Mouse (Mus musculus) fat pad, adult 2 months (tissue): Measurements from ENCODE around the gene Nudt3.
"Not testable (repeated sequence)": the region's sequence is repeated elsewhere in the genome, so short reads cannot be mapped to it uniquely, and the experiment has no call there.

Experiments used
- DNase-seq: peaks from one replicate; pipeline ENCODE4 v3.0.0-alpha.2; 2011; ENCODE audit warnings: low read depth, low spot score; ENCODE audit errors: extremely low read depth

Gene Nudt3

GRCm38 (mm10) chr17:27636132-27637020 is 13.1 kb upstream of the Nudt3 start, which contains the start of gene Rps10:
Gene Rps10, minus strand, starts transcription at chr17:27636669.
- no peak for DNase-seq

DNA sequence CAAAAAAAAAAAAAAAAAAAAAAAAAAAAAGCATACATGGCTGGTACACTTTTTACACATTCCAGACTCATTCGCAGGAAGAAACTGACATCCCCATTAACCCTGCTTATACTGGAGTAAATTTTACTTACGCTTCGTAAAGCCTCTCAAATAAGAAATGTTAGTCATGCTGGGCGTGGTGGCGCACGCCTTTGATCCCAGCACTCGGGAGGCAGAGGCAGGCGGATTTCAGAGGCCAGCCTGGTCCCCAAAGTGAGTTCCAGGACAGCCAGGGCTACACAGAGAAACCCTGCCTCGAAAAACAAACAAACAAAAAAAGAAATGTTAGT is 12.2 kb upstream of the Nudt3 start:
- DNase-seq, result not testable (repeated sequence)

- no peak for DNase-seq
Observed at GRCm38 (mm10) chr17:27634871-27635574, 11.7 kb upstream of the Nudt3 start, which contains the start of gene RPS10-NUDT3. Gene RPS10-NUDT3, minus strand, starts transcription at chr17:27635222.

- peak; percentile 47 for DNase-seq
Observed at GRCm38 (mm10) chr17:27629249-27630020, 6.1 kb upstream of the Nudt3 start.

DNA sequence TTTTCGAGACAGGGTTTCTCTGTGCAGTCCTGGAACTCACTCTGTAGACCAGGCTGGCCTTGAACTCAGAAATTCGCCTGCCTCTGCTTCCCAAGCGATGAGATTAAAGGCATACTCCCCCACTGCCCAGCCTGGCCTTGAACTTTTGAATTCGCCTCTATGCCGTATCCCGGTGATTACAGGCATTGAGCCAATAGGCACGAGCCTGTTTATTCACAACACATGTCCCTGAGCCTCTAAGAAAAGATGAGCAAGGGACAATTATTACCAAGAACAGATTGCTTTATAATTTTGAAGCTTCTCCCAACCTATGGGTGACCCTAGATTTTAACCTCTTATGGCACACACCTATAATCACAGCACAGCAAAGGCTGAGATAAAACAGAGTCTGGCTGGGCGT is 5.1 kb upstream of the Nudt3 start:
- DNase-seq, result no peak

DNA sequence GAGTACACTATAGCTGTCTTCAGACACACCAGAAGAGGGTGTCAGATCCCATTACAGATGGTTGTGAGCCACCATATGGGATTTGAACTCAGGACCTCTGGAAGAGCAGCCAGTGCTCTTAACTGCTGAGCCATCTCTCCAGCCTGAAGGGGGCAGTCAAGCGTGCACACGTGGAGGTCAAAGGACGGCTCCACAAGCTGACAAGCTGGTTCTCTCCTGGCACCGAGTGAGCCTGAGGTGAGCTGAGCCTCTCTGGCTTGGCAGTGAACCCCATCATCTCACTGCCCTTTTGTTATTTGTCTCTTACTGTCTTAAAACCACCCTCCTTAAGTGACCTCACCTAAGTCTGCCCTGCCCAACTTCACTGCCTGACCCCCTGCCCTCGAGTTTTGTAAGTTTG is 4.2 kb upstream of the Nudt3 start:
- no peak for DNase-seq

GRCm38 (mm10) chr17:27626681-27627080 is 3.4 kb upstream of the Nudt3 start:
- no peak for DNase-seq

DNA sequence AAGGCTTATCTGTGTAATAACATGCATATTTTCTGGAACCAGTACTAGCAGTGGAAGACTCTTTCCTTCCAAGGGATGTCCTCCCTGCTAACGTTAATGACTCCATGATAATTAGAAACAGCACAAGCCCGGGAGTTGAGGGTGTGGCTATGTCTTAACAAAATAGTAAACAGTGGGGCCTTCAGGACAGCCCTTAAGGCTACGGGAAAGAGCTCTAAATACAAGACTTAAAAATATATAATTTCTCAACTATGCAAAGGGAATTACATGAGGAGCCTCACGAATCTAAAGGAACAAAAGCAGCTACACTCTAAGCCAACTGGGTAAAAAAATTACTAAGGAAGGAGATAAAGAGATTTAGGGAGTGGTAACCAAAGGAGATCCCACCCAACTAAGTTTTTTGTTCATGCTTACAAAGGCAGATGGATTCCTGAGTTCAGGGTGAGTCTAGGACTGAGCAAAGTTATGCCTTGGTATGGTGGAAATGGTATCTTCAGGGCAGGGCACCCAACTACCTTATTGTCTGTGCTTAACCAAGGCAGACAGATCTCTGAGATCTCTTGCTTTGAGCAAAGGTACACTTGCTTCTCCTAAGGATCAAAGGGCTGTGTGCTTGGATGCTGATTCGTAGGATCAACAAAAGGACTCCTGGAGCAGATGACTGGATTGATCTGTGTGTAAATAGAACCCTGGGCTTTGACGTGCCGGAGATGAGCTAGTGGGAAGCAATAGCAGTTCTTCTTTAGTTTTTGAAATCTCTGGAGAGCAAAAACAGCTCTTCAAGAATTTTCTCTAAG is 2.4 kb upstream of the Nudt3 start:
- DNase-seq, result no peak

DNA sequence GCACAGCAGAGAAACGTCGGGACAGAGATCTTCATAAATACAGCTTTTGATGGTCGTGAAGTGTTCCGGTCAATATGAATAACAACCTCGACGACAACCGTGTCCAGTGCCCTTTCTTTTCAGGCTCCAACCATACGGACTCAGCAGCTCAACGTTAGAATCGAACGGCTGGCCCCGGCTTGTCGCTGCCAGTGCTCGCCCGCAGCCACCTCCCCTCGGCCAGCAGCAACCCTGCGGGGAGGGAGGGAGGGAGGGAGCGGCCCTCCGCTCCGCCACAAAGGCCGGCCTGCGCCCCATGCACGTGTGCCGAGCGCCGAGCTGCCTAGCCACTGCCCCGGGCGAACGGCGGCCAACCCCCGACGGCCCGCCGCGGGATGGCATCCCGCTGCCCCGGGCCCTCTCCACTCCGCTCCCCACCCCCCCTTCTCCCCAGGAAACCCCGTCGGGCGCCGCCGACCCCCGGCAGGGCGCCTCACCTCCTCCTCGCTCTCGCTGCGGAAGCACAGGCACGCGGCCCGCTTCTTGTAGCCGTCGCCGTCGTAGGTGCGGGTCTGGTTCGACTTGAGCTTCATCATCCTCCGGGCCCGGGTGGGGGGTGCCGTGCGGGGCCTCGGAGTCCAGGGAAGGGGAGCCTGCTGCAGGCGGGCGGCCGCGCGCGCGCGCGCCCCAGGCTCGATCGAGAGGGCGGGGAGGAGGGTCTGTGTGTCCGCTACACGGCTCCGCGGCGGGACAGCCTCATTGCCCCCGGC is 510 bp downstream of the Nudt3 start:
- DNase-seq, result no peak

DNA sequence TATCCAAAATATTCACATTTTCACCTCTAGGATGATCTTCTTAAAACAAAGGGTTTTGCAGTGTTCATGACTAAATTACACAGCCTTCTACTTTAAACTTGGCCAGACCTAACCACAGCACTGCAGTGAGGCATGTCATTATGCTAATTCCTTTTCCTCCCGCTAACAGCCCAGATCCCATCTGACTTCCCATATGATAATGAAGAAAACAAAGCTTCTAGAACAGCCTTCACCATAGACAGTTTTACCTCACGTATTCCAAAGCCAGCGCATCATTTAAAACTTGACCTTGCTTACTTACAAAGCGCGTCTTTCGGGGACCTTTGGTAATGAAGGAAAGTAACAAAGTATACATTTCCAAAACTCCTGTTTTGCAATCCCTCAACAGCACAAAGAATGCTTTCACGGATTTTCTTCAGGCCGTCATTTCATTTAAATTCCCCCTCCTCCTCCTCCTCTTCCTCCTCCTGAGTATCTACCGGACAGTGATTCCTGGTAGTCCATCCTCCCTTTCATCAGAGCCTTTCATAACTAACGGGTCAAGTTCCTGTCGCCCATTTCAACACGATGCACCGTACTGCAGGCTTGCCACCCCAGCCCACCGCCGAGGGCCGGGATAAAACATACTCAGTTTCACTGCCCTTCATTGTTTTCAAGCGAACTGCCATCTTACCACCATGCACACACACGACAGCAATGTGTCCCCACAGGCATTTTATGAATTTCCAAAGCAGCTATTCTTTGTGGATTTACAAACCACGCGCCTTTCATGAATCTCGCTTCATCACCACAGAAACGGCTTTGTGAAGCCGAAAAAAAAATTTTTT is 1.4 kb downstream of the Nudt3 start:
- no peak for DNase-seq

- no peak for DNase-seq
Observed at GRCm38 (mm10) chr17:27621161-27621560, 2.1 kb downstream of the Nudt3 start.

DNA sequence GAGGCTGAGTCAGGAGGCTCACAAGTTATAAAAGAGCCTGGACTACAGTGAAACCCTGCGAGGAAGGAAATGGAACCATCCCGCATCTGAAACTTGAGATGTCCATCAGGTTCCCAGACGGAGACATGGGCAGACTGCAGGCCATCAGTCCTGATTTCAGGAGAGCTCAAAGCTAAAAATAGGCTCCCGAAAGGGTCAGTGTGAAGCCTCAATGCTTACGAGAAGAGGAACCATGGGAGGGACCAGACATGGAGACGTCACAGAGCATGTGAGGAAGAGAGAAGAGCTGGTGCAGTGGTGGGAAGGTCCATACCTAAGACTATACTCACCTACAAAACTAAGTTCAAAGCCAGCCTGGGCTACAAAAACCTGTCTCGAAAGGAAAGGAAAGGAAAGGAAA is 7.9 kb downstream of the Nudt3 start:
- no peak for DNase-seq

- DNase-seq, result no peak
Observed at GRCm38 (mm10) chr17:27613016-27613415, 10.3 kb downstream of the Nudt3 start.

DNA sequence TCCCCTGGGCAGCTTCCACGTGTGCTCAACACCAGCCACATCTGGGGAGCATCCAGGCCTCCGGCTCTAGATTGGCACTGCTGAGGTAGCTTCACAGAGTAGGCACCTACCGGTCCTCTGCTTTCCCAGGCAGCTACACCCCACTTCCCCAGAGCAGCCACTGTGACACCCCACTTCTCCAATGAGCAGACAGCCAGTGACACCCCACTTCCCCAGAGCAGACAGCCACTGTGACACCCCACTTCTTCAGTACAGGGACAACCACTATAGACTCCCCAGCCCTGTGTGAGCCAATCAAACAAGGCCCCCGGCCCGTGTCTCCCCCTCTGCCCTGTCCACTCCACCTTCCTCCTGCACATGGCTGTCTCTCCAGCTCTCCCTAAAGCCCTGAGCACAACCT is 11.3 kb downstream of the Nudt3 start:
- no peak for DNase-seq

DNA sequence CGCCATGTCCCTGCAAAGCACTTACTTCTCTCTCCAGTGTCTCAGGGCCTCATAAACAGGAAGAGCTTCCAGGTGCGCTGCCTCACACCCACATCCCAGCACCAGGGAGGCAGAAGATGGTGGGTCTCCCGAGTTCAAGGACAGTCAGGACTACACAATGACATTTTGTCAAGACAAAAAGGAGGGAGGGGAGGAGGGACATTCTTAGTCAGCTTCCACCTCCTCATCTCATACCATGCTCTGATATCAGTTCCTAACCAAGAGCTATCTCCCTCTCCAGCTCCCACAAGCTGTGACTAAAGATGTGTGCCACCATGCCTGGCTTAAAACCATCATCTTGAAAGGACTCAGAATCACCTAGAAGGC is 11.8 kb downstream of the Nudt3 start:
- no peak for DNase-seq

GRCm38 (mm10) chr17:27610679-27611518 is 12.4 kb downstream of the Nudt3 start:
- DNase-seq, result no peak

DNA sequence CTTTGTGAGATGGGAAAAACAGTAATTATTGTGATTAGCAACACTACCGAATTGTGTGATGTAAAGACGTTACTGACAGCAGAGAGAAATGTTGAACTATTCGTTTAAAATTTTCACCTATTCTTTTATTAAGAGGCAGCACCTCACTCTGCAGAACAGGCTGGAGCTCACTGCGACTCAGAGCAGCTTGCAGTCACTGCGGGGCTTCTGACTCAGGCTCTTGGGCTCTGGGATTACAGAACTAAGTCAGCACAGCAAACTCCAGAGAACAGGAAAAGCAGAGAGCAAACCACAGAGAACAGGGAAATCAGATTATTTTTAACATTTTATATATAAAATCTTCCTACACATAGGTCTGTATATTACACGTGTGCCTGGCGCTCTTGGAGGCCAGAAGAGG is 13.7 kb downstream of the Nudt3 start:
- DNase-seq, result no peak

DNA sequence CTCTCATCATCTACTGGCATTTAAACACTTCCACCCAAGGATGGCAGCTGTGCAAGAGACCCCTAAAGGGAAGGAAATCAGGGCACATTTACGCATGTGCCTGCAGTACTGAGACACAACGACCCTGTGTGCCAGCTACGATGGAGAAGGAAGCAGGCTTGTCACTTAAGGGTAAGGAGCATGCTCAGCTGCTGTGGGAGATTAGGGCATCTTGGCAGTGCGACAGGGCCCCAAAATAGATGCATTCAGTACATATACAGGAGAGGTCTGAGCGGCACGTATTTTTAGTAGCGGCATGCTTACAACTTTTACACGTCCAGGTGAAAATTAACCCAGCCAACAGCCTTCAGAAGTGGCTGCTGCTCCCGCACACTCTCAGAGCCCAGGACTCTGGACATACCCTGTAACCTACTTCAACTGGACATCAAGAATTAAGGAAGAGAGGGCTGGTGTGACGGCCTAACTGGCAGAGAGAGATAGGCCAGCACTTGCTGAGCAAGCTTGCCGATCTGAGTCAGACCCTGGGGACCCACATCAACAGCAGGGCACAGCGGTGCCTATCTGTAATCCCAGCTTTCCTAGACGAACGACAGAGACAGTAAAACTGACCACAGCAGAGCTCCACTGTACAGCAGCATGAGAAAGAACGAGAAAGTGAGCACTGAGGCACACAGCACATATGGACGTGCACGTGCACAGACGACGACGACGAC is 19.6 kb downstream of the Nudt3 start:
- no peak for DNase-seq
